Mouse (Mus musculus) retina, embryonic 14.5 days (tissue): Measurements from ENCODE around the gene Tll1.

ENCODE experiments used
- DNase-seq: peaks from one replicate; pipeline ENCODE4 v3.0.0-alpha.2; 2015; ENCODE audit warnings: low spot score

The Tll1 gene

GRCm38 (mm10) chr8:64206024-64206385 is at the start of gene Tll1:
TSS of gene Tll1 (minus strand) at chr8:64206271.
- DNase-seq: no peak

DNA sequence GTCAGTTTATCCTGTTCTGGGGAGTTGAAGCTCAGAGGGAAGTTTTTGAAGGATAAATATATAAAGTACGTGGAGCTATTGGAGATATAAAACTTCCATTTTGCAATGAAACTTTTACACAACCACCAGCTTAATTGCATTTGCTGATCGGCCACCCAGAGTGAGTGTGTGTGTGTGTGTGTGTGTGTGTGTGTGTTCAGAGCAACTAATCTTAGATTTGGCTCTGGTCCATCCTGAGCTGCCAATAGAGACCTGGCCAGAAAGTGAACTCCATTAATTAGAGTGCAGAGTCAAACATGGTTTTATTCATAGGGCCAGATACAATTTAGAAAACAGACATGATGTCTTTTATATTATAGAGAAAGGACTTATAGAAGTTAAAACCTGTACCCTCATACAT is 32.6 kb upstream of the Tll1 start:
- no peak for DNase-seq

DNA sequence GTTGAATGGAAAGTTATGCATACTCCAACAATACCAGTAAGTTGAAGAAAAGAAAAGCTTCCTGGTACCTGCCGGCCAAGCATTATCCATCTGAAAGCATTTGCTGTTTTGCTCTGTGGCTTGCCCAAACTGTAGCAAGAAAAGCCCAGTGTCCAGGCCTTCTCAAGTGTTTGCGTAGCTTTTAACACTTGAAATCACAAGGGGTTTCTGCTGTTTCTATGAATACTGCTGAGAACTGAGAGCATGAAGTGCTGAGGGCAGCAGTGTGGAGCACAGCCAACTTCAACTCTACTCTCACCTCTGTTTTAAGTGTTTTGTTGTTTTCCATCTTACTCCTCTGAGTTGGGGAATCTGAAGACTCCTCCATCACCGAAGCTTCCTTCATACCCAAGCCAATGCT is 15.5 kb upstream of the Tll1 start:
- no peak for DNase-seq

GRCm38 (mm10) chr8:64217644-64218043 is 11.6 kb upstream of the Tll1 start:
- DNase-seq: peak; percentile 49

DNA sequence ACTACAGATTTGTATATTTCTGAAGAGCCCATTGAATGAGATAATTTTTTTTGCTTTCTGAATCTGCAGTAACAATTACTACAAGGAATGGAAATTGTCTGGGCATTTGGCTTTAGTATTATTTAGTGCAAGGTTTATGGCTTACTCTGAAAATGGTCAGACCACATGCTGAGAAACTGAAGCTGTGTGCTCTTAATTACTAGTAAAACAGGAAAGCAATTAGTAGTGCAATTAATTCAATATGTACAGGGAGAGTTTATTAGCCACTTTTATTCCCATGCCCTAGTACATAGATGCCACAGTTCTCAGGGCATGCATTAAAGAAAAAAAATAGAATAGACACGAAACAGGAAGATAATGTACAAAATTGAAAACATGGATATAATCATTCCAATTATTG is 10.2 kb upstream of the Tll1 start:
- DNase-seq: no peak

GRCm38 (mm10) chr8:64215374-64215773 is 9.3 kb upstream of the Tll1 start:
- DNase-seq: peak; percentile 46

- no peak for DNase-seq
These were observed 8.8 kb upstream of the Tll1 start for GRCm38 (mm10) chr8:64214906-64215305.

DNA sequence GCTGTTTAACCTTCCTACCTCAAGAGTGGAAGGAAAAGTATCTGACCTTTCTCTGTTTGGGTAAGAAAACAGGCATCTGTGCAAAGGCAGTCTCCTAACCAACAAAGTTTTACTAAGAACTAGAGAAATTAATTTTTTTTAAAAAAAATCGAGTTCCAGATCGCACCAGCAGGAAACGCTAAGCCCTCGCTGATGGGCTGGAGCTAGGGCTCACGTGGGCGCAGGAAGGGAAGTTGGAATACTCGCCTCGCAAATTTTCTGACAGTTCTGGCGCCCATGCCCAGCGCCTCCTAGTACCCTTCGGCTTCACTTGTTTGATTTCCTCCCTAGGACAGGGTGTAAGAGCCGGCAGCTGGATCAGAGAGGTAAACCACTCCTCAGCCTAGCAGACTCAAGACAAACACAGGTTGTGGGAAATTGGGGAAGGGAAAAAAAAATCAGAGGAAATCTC is 365 bp upstream of the Tll1 start:
- peak; percentile 60 for DNase-seq

- DNase-seq: peak; percentile 63
These were observed 599 bp downstream of the Tll1 start for GRCm38 (mm10) chr8:64205321-64206023.

DNA sequence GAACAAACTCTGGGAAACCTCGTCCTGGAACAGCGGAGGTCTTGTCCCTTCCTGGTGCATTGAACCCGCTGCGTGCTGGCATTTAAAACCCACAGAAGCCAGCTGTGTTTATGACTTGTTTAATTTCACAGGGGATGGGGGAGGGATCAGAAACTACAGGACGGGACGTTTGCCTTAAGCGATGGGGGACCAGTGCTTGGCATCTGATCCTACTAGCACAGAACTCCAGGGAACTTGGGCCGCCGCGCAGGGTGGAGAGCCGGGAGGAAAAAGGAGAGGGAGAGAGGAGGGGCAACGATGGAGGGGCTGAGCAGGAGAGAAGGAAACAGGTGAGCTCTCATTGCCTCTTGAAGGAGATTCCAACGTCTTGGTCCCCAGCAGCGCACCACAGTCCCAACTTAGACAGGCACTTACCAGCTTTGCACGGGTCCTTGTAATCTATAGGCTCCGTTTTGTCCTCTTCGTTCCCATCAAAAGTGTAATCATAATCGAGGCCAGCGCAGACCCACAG is 1.2 kb downstream of the Tll1 start:
- peak; percentile 43 for DNase-seq

DNA sequence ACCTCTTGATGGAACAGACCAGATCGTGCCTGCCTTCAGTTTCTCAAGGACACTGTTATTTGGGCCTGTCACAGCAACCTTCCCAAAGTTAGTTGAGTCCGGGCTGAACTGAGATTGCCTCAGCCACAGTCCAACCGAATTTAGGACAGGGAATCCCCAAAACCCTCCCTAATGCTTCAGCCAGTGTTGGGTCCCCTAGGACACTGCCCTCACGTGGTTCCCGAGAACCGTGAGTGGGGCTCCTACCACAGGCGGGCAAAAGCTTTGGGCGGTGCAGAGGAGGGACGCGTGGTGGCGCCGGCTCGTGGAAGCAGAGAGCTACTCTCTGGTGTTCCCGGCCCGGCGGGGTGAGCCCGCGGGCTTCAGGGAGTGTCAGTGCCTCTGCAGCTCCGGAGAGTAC is 1.9 kb downstream of the Tll1 start:
- DNase-seq: peak; percentile 79

DNA sequence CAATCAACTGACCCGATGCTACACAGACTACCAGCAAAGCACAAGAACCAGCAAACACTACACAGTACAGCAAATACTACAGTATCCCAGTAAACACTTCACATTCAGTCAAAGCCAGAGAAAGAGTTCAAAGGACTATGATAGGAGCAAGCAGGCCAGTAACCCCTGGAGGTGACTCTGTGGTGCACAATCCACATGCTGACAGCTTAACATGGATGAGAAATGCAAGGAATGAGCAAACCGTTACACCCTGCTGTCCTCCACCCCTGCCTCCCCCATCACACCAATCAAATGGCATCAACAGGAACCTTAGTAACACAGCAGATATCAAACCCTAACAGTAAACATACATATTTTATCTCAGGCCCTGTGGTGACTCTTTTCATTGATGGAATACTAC is 7.7 kb downstream of the Tll1 start:
- no peak for DNase-seq

DNA sequence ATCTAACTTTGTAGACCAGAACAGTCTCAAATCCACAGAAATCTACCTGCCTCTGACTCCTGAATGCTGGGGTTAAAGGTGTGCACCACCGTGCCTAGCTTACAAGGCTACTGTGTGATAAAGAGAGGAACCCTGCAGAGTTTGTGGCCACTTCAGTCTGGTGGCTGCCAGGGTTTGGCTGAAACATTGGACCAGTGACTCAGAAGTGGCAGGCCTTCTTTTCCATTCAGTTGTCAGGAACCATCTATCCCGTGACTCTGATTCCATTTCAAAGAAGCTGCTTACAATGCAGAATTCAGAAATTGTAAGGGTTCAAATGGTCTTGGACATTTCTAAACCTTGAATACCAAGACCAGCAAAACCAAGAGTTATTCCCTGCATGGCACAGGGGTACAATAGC is 12.7 kb downstream of the Tll1 start:
- no peak for DNase-seq

DNA sequence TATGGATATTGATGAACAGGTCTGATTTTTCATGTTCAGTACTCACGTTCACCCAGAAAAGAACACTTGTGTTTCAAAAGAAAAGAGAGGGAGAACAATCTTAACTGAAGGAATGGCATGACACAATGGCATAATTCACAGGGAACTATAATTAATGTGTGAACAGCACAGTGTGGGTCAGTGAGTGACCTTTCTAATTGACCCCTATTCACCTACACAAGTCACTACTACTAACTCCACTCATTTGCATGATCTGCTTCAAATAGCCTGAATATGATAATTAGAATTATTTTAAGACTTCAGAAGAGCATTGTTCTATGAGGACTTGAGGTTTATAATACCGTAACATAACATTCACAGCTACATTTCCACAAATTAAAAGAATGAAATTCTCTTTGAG is 18.2 kb downstream of the Tll1 start:
- DNase-seq: peak; percentile 44

DNA sequence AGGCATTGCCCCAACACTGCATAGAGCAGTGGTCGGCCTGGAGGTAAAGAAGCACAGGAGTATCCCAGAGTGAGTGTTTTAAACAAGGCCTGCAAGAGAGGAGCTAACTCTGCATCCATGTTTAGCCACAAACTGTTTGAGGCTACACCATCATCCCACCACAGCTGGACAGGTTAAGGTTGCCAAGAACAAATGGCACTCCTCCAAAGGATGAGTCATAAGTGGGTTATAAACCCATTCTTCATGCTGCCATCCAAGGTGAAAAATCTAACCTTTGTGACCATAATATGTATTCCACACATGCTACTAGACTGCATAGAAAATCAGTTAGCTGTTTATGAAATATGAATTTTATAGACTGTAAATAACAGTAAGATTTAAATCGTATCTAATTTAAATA is 29.1 kb downstream of the Tll1 start:
- no peak for DNase-seq

GRCm38 (mm10) chr8:64174916-64175315 is 31.2 kb downstream of the Tll1 start:
- DNase-seq: no peak

DNA sequence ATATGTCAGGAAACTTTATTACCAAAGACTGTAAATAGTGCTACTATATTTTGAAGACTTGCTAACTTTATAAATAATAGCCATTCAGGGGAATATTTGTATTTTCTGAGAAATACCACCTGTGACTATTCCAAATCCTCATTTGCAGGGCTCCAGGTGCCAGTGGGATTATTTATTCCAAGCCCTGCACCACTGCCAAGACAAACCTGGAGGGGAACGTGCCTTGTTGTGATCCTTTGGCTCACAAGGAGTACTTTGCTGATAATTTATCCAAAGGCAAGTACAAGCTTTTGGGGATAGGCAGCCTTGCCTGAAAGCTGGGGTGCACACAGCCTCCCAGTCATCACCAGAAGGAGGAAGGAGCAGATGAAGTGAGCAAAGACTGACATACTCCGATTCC is 32.3 kb downstream of the Tll1 start:
- no peak for DNase-seq

GRCm38 (mm10) chr8:64152899-64153891 is 52.9 kb downstream of the Tll1 start:
- peak; percentile 47 for DNase-seq

DNA sequence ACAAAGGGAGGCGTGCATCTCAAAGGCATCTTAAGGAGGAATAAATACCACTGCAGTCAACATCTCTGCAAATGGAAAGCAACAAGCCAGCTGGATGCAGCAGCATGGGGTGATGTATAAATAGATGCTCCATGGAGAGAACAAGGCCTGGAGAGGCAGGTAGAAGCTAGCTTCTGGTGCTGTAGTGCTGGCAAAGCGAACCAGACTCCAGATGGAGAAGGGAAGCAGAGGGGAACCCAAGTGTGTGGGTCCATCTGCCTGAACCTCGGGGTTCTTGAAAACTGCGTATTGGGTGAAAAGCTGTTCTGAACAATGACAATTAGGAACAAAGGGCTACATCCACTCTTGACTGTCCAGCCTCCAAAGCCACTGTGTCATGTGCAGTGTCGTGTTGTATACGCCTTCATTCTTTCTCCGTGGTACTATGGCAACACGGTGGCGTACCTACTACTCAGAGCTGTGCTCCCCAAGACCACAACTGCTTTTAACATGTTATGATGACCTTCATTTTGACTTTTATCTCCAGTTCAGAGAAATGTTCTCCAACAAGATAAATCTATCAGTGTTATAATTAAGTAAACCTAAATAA is 53.8 kb downstream of the Tll1 start:
- no peak for DNase-seq

DNA sequence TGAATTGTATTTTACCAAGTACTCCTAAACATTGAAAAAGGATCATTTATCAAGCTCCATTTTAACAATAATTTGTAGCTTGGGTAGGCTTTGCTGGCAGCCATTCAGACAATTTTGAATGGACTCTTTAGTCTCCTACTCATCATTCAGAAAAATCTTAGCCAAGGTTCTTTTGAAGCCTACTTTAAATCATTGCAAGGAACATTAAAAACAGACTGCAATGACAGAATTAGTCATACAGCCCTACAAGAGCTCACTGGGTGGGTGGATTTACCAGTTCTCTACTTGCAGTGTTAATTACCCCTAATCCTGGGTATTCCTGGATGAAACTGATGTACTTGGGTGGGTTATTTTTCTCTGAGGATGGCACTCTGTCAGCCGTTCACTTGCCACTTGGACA is 69.5 kb downstream of the Tll1 start:
- no peak for DNase-seq

- peak; percentile 19 for DNase-seq
These were observed 98.9 kb downstream of the Tll1 start for GRCm38 (mm10) chr8:64107190-64107589.

DNA sequence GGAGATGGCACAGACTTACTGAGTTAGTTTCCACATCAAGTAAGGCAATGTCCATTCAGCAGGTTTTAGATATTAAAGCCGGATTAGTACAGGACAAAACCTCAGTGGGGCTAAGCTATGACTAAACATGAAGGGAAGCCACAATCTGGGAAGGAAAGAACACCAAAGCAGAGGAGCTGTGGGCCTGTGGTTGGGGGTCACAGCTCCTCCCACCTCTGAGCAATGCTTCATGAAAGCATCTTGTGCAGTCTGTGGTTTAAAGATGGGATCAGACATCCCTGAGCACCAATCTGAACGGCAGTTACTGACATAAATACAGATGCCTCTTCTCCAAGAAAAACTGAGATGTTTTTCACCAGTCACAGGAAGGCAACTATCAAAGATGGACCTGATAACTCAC is 132.7 kb downstream of the Tll1 start:
- DNase-seq: no peak

- no peak for DNase-seq
These were observed 146.2 kb downstream of the Tll1 start for GRCm38 (mm10) chr8:64059867-64060266.
